Mouse (Mus musculus): ENCODE measurements around the gene Nlrp6.
"Not testable (repeated sequence)": the region's sequence is repeated elsewhere in the genome, so short reads cannot be mapped to it uniquely, and the experiment has no call there.

Gene Nlrp6

DNA sequence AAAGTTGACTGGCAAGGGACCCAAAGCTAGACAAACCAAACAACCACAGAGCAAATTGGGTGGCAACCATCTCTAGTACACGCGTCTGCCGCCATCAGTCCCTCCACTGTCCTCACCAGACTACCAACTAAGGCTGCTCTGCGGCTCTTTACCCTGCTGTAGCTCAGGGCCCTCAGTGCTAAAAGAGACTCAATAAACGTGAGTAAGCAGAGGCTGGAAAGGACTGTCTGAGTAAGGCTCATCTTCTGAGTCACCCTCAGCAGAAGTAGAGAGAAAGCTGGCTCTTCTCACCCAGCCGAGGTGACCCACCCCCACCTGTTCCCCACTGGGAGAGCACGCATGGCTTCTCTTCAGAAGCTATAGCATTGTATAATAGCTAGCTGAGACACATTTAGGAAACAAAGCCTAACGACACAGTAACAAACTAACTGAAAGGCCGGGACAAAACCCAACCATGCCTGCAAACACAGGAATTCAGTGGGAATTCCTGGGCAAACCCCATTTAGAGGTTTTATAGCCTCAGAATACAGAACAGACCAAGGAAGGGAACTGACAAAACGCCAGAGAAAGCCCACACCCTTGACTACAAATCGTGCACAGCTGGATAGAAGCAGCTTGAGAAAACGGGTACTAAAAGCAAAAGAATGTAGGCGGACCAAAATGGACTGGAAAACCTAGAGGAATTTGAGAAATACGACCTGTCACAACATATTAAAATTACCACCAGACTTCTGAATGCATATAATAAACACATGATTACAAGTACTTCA is 52.9 kb downstream of the Nlrp6 start:
- DNase-seq (ENCODE audit: low spot score in 2 of 2) = no peak

DNA sequence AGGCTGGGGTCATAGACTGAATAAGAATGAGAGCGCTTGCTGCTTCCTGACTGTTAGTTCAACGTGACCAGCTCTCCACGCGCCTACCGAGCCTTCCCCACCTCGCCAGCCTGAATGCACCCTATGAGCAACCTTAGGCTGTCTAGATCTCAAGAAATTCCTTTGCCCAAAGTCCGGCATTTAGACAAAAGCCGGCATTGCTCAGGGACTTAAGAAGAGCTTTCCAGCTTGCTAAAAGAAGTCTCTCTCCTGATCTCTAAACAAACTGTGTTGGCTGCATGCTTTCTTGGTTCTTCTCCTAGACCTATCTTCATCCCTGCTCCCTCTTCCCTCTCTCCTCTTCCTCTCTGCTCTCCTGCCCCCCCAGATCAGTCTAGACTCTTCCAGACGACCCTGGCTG is 54.2 kb downstream of the Nlrp6 start:
- DNase-seq (ENCODE audit: low spot score in 2 of 2) = no peak

DNA sequence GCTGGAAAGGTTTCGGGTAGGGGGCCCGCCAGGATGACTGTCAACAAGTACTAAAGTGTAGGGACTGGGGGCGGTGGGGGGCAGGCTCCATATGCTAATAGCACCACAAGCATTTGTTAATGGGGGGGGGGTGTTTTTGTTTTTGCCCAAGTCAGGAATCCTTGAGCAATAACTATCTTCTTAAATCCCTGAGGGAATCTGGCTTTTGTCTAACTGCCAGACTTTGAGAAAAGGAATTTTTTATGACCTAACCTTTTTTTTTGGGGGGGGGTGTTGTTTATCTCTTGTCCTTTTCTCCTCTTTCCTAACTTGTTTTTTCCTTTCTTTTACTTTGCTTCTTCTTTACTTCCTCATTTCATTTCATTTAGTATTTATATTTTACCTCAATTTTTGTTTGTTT is 54.8 kb downstream of the Nlrp6 start:
- DNase-seq (ENCODE audit: low spot score in 2 of 2) = no peak

DNA sequence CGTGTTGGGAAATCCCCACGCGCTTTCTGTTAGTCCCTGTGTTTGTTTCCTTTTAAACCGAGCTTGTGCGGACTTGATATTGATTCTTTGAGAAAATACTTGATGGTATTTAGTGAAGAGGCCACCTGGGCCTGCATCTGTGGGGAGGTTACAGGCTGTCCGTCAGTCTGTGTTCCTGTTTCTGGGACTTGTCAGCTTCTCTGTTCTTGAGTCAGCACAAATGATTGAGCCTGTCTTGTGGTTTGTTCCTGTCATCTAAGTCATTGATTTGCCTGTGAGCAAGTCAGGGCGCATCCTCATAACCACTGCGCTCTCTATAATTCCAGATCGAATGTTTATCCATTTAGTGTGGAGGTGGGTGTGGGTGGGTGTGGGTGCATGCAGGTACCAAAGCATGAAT is 56.0 kb downstream of the Nlrp6 start:
- not testable (repeated sequence) for DNase-seq (ENCODE audit: low spot score in 2 of 2)

All from heart, adult 9 months (tissue).